Mouse (Mus musculus) thymus, adult 2 months (tissue): ENCODE data around the gene Mri1.

Experiments used
- CTCF ChIP-seq: fragments of 200-500 bp; IDR thresholded peaks from 2 replicates; pipeline ENCODE4 v1.5.1; 2012; ENCODE audit warnings: mild to moderate bottlenecking, control low read depth, low read length, moderate library complexity, borderline replicate concordance; ENCODE audit not compliant: control insufficient read depth, poor library complexity, insufficient read depth; ENCODE audit errors: extremely low read depth
- POLR2A ChIP-seq: fragments of 200-500 bp; IDR thresholded peaks from 2 replicates; pipeline ENCODE4 v1.6.1; 2012; ENCODE audit warnings: mild to moderate bottlenecking, low read length, control low read depth, moderate library complexity; ENCODE audit not compliant: control insufficient read depth, poor library complexity, insufficient read depth; ENCODE audit errors: extremely low read depth

GRCm38 (mm10) chr8:84233055-84233454, 24.1 kb downstream of the Mri1 start:
- TF ChIP-seq CTCF (no peak), POLR2A (no peak)
